Mouse (Mus musculus): Measurements from ENCODE around the gene Col9a2. TPM values are rescaled to one million over a fixed set of nuclear protein-coding genes. Genes with fewer than 3 reads are reported as not detected.

The Col9a2 gene
- 1.4 and 1.5 TPM in 2 replicates for polyA plus RNA-seq (2016; fragmentation: Nextera tagmentation; extraction: Ambion mirVana)

DNA sequence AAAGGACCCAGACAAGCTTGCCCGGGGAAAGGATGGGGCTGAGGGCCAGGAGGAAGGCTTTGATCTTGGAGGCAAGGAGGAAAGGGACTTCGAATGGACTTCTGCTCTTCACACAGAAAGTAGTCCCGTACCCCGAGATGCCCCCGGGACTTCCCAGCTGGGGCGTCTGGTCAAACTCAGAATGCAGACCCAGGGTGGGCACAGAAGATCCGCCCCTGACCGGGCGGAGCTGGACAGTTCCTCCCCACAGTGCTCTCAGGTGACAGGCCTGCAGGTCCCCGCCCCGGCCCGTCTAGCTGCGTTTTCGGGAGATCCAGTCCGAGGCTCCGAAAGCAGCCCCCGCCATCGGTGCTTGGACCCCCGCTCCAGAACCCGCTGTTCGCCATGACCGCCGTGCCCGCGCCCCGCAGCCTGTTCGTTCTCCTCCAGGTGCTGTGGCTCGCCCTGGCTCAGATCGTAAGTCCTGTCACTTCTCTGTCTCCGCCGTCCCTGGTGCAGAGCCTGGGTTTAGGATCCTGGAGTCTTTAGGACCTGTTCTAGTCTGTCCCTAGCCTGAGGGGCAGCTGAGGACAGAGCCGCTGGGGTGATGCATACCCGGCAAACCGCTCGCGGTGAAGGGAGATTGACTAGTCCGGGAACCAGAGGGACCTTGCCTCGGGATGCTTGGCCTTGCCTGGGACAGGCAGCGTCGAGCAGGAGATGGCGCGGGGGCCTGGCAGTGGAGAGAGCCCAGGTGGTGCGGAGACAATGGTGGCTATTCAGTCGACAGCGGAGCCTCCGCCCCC, at the start of gene Col9a2:
TSS of gene Col9a2 (plus strand) at position 55 of the 785 bp plus-strand sequence.
- Histone ChIP-seq H3K36me3 (replicated peaks) (no peaks in the 10 kb centered on the region), H3K4me3 (peak within 1 kb of the TSS; percentile 50), H3K9me3 (no peaks in the 10 kb centered on the region), H3K27ac (peak within 1 kb of the TSS; percentile 63), H3K27me3 (ENCODE audit: poor library complexity, severe bottlenecking) (peaks cover 34% of the 10 kb centered on the region), H3K4me1 (peaks cover 39% of the 10 kb centered on the region)
- 3% methylated on average over 46 of the region's 46 CpGs for WGBS
- peak; percentile 49 for DNase-seq (ENCODE audit: extremely low spot score, low spot score)

- no peak overlapping the region for H3K4me3 ChIP-seq
- peaks cover 14% of the 10 kb centered on the region; the same call in 1 of the 2 replicates for H3K27me3 ChIP-seq (ENCODE audit: poor library complexity, severe bottlenecking)
- no peak for DNase-seq (ENCODE audit: extremely low spot score, low spot score)
- no peak overlapping the region for H3K27ac ChIP-seq
- peaks cover 5% of the 10 kb centered on the region; the same call in 1 of the 2 replicates for H3K9me3 ChIP-seq
- peaks cover 12% of the 10 kb centered on the region for H3K4me1 ChIP-seq
- WGBS: 35% methylated on average over 2 of the region's 2 CpGs
- no peaks in the 10 kb centered on the region for H3K36me3 ChIP-seq (replicated peaks)
Measured at GRCm38 (mm10) chr4:120992284-120992683, 46.9 kb upstream of the Col9a2 start.

- Histone ChIP-seq H3K9me3 (peaks cover 5% of the 10 kb centered on the region; the same call in 1 of the 2 replicates), H3K36me3 (replicated peaks) (no peaks in the 10 kb centered on the region), H3K4me3 (no peak overlapping the region), H3K27me3 (ENCODE audit: poor library complexity, severe bottlenecking) (peaks cover 14% of the 10 kb centered on the region; the same call in 1 of the 2 replicates), H3K27ac (no peak overlapping the region), H3K4me1 (peaks cover 12% of the 10 kb centered on the region)
- DNase-seq (ENCODE audit: extremely low spot score, low spot score): no peak
- 93% methylated on average over 1 of the region's 1 CpGs for WGBS
Measured at GRCm38 (mm10) chr4:120993025-120993424, 46.2 kb upstream of the Col9a2 start.

DNA sequence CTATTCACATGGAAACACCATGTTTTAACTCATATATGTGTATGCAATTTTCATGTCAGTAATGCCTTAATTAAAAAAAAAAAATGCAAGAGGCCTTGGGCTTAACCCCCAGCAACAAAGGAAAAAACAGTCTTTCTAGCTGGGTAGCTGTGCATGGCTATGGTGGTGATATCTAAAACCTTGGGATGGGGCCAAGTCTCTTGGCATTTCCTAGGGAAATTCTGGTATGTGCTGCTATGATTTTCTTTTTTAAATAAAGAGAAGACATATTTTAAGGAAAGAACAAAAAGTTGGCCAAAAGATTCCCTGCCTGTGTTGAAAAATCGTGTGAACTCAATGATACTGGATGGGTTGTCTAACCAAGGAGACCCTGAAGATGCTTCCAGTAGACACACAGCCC, 43.3 kb upstream of the Col9a2 start:
- H3K27me3 ChIP-seq (ENCODE audit: poor library complexity, severe bottlenecking): peaks cover 33% of the 10 kb centered on the region
- 83% methylated on average over 1 of the region's 1 CpGs for WGBS

DNA sequence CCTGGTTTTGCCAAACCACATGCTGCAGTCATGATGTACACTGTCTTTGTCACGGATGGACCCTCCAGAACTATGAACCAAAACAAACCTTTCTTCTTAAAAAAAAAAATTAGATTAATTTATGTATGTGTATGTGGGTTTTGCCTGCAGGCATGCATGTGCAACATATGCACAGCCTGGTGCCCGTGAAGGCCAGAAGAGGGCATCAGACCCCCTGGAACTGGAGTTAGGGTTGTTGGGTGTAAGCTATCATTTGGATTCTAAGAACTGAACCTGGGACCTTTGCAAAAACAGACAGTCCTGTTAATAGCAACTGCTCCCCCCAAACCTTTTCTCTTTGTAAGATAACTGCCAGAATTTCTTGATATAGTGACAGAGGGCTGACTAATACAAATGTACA, 38.1 kb upstream of the Col9a2 start:
- Histone ChIP-seq H3K27me3 (ENCODE audit: poor library complexity, severe bottlenecking) (peaks cover 53% of the 10 kb centered on the region), H3K9me3 (no peaks in the 10 kb centered on the region), H3K36me3 (replicated peaks) (no peaks in the 10 kb centered on the region), H3K27ac (no peak overlapping the region), H3K4me1 (peaks cover 29% of the 10 kb centered on the region), H3K4me3 (no peak overlapping the region)
- 79% methylated on average over 2 of the region's 2 CpGs for WGBS
- no peak for DNase-seq (ENCODE audit: extremely low spot score, low spot score)

More for the DNA sequence above, 43.3 kb upstream of the Col9a2 start:
- Histone ChIP-seq H3K4me1 (peaks cover 12% of the 10 kb centered on the region), H3K4me3 (no peak overlapping the region), H3K9me3 (no peaks in the 10 kb centered on the region), H3K36me3 (replicated peaks) (no peaks in the 10 kb centered on the region), H3K27ac (no peak overlapping the region)
- no peak for DNase-seq (ENCODE audit: extremely low spot score, low spot score)

DNA sequence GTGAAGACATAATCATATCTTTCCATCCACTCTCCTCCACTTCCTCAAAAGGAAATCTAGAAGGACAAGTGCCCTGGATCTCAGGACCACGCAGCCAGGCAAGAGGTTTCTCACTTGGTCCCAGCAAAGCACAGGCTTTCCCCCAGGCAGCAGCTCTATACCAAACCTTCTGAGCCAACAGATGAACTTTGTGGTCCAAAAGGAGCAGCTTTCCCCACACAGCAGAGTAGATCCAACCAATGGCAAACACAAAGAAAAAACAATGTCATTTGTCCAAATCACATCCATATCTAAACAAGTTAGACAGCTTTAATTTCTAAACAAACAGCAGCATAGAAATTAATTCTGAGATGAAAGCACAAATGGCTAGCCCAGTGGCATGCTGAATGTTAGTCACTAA, 37.5 kb upstream of the Col9a2 start:
- H3K9me3 ChIP-seq: no peaks in the 10 kb centered on the region
- H3K4me1 ChIP-seq: peaks cover 29% of the 10 kb centered on the region
- 88% methylated on average over 1 of the region's 1 CpGs for WGBS
- peaks cover 49% of the 10 kb centered on the region for H3K27me3 ChIP-seq (ENCODE audit: poor library complexity, severe bottlenecking)
- no peaks in the 10 kb centered on the region for H3K36me3 ChIP-seq (replicated peaks)
- H3K27ac ChIP-seq: no peak overlapping the region
- DNase-seq (ENCODE audit: extremely low spot score, low spot score): no peak
- no peak overlapping the region for H3K4me3 ChIP-seq

DNA sequence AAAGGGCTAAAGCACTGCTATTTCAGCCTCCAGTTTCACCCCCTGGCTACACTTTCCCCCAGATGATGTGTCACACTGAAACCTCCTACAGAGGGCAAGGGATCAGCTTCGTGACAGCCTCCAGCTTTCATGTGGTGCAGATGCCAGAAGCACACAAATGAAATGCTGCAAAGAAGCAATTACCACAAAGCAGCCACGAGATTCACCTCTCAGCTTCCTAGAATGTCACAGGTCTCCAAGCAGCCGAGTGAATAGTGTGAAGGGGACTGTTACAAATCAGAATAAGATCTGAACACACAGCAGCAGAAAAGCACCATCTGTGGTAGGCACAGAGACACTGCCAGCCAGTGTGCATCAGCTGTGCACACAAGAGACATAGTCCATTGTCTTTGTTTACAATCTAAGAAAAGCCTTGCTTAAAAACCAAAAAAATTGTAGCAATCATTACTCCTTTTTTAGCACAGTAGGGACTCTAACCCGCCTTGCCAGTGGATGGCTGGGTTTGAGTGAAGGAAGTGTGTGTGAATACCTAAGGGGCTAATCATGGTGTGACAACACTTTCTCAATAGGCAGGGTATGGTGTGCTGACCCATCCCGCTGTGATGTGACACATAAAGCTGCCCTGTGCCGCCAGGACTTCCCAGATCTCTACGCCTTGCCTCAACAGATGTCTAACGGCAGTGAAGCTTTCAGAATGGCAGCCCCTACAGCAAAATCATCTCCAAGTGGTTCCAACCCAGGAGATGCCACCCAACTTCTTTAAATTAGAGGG, 36.6 kb upstream of the Col9a2 start:
- peaks cover 48% of the 10 kb centered on the region for H3K27me3 ChIP-seq (ENCODE audit: poor library complexity, severe bottlenecking)
- DNase-seq (ENCODE audit: extremely low spot score, low spot score): no peak
- H3K4me3 ChIP-seq: no peak overlapping the region
- H3K4me1 ChIP-seq: peaks cover 29% of the 10 kb centered on the region
- H3K9me3 ChIP-seq: no peaks in the 10 kb centered on the region
- H3K27ac ChIP-seq: peak overlapping the region; percentile 48; the same call in 1 of the 2 replicates
- WGBS: 33% methylated on average over 8 of the region's 8 CpGs
- H3K36me3 ChIP-seq (replicated peaks): no peaks in the 10 kb centered on the region

- peaks cover 29% of the 10 kb centered on the region for H3K4me1 ChIP-seq
- no peaks in the 10 kb centered on the region for H3K36me3 ChIP-seq (replicated peaks)
- H3K9me3 ChIP-seq: no peaks in the 10 kb centered on the region
- H3K27me3 ChIP-seq (ENCODE audit: poor library complexity, severe bottlenecking): peaks cover 48% of the 10 kb centered on the region
- no peak overlapping the region for H3K27ac ChIP-seq
- no peak for DNase-seq (ENCODE audit: extremely low spot score, low spot score)
- WGBS: 58% methylated on average over 3 of the region's 3 CpGs
- no peak overlapping the region for H3K4me3 ChIP-seq
Measured at GRCm38 (mm10) chr4:121003611-121004091, 35.5 kb upstream of the Col9a2 start.

GRCm38 (mm10) chr4:121004679-121005078, 34.5 kb upstream of the Col9a2 start:
- H3K4me3 ChIP-seq: no peak overlapping the region
- H3K9me3 ChIP-seq: no peaks in the 10 kb centered on the region
- no peaks in the 10 kb centered on the region for H3K36me3 ChIP-seq (replicated peaks)
- 83% methylated on average over 4 of the region's 4 CpGs for WGBS
- H3K27me3 ChIP-seq (ENCODE audit: poor library complexity, severe bottlenecking): peaks cover 41% of the 10 kb centered on the region
- H3K4me1 ChIP-seq: peaks cover 29% of the 10 kb centered on the region
- H3K27ac ChIP-seq: no peak overlapping the region
- DNase-seq (ENCODE audit: extremely low spot score, low spot score): no peak

DNA sequence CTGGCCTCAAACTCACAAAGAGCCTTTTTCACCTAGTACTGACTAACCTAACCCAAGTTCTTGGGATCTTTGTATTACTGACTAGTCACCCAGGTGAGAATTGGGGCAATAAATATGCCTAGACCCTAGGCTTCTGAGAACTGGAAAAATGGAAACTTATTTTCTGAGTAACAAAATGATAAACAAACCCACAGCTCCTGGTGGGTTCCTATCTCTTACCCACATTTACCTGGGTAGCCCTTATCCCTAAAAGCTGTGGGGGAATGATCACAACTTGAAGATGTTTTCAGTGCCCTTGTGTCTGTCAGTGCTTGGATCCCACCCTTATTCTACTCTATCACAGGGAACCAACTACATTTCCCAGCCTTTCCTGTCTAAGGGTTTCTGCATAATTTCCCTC, 32.2 kb upstream of the Col9a2 start:
- Histone ChIP-seq H3K27ac (no peak overlapping the region), H3K4me3 (no peak overlapping the region), H3K9me3 (no peaks in the 10 kb centered on the region), H3K4me1 (peaks cover 23% of the 10 kb centered on the region), H3K27me3 (ENCODE audit: poor library complexity, severe bottlenecking) (peaks cover 21% of the 10 kb centered on the region), H3K36me3 (replicated peaks) (no peaks in the 10 kb centered on the region)
- DNase-seq (ENCODE audit: extremely low spot score, low spot score): no peak

GRCm38 (mm10) chr4:121008071-121008745, 31.0 kb upstream of the Col9a2 start:
- DNase-seq (ENCODE audit: extremely low spot score, low spot score): no peak
- whole genome bisulfite sequencing: 78% methylated on average over 3 of the region's 3 CpGs
- no peak overlapping the region for H3K27ac ChIP-seq
- no peaks in the 10 kb centered on the region for H3K36me3 ChIP-seq (replicated peaks)
- no peaks in the 10 kb centered on the region for H3K9me3 ChIP-seq
- H3K27me3 ChIP-seq (ENCODE audit: poor library complexity, severe bottlenecking): peaks cover 21% of the 10 kb centered on the region
- H3K4me1 ChIP-seq: peaks cover 11% of the 10 kb centered on the region
- H3K4me3 ChIP-seq: no peak overlapping the region

DNA sequence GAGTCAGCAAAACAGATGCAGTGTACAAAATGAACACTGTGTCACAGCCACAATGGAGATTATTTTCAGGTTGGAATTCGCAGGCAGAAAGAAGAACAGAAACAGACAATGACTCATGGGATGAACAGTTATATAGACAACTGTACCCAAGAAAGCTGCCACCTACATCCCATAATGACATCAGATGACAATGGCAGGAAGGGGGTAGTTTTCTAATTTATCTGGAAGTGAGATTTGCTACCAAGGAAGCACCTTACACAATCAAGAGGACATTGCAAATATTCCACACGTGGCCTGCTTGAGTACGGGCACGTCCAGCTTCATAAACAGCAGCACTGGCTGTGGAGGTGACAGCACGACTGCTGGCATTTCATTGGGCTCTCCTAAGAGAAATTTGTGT, 30.0 kb upstream of the Col9a2 start:
- 86% methylated on average over 5 of the region's 5 CpGs for WGBS
- Histone ChIP-seq H3K9me3 (no peaks in the 10 kb centered on the region), H3K27me3 (ENCODE audit: poor library complexity, severe bottlenecking) (peaks cover 20% of the 10 kb centered on the region), H3K36me3 (replicated peaks) (no peaks in the 10 kb centered on the region), H3K4me3 (no peak overlapping the region), H3K27ac (no peak overlapping the region), H3K4me1 (peaks cover 1% of the 10 kb centered on the region)
- DNase-seq (ENCODE audit: extremely low spot score, low spot score): no peak

All from forebrain, embryonic 10.5 days (tissue).